Mouse (Mus musculus): ENCODE data around the gene Lcn9.

Lcn9 gene

DNA sequence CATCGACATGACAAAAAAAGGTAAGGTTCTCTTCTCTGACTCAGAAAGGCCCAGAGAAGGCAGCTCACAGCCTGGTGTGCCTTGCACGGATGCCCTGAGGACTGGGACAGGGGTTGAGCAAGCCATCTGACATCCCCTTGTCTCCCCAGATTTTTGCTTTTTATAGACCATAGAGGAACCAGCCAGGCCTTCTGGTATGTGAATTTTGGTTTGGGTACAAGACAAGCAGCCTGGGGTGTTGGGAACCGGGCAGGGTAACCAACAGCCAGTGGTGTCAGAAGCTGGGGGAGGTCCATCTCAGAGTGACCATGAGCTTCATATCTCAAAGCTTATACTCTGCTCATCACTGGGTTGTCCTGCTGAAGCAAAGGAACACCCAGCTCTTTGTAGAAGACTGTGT is 1.8 kb downstream of the Lcn9 start:
- Histone ChIP-seq H3K36me3 (ENCODE audit: control insufficient read depth, insufficient read depth, low read length, poor library complexity, severe bottlenecking) (no peaks in the 10 kb centered on the region), H3K27me3 (ENCODE audit: control insufficient read depth, insufficient read depth, low read length, poor library complexity, severe bottlenecking) (no peaks in the 10 kb centered on the region)
- DNase-seq (ENCODE audit: low read depth, low spot score): no peak

DNA sequence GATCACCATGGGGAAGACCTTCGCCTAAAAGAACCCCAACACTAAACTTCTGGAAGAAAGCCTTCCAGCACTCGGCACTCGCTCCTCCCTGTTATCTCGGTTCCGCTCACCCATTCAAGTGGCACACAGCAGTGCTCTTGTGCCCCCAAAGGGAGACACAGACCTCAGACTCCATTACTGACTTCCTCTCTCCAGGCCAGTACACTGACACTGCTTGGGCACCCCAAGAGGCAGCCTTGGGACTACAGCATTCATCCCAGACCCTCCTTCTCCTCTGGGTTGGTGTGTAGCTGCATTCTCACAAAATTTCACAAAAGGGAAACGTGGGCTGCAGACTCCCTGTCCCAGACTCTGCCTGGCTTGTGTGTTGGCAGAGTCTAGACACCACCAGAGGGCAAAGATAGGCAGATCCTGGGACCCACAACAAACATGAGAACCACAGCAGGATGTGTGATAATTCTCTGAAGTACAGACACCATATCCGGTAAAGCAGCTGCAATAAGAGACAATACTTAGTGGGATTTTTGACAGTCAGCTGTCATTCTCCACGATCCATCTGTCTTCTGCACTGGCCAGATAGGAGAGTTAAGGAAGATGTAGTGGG is 5.5 kb downstream of the Lcn9 start:
- no peaks in the 10 kb centered on the region for H3K36me3 ChIP-seq (ENCODE audit: control insufficient read depth, insufficient read depth, low read length, poor library complexity, severe bottlenecking)
- no peak for DNase-seq (ENCODE audit: low read depth, low spot score)

DNA sequence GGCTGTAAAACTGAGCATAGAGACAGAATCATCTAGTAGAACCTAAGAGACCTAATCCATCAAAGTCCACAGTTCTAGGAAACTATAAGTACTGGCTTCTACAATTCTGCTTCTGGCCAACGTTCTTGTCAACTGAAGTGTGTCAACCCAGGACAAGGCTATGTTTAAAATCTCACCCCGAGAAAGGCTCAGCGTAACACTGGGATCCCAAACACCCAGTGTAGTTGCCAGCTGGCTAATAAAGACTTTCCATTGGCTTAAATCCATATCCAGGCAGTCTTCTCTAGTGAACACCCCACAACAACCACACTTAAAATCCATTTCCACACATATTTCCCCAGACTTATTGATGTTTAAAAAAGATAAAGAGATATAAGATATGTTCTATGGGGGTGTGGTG is 7.8 kb downstream of the Lcn9 start:
- Histone ChIP-seq H3K36me3 (ENCODE audit: control insufficient read depth, insufficient read depth, low read length, poor library complexity, severe bottlenecking) (no peaks in the 10 kb centered on the region), H3K27me3 (ENCODE audit: control insufficient read depth, insufficient read depth, low read length, poor library complexity, severe bottlenecking) (no peaks in the 10 kb centered on the region)
- DNase-seq (ENCODE audit: low read depth, low spot score): no peak

More for the DNA sequence above, 5.5 kb downstream of the Lcn9 start:
- H3K27me3 ChIP-seq (ENCODE audit: control insufficient read depth, insufficient read depth, low read length, poor library complexity, severe bottlenecking): no peaks in the 10 kb centered on the region

DNA sequence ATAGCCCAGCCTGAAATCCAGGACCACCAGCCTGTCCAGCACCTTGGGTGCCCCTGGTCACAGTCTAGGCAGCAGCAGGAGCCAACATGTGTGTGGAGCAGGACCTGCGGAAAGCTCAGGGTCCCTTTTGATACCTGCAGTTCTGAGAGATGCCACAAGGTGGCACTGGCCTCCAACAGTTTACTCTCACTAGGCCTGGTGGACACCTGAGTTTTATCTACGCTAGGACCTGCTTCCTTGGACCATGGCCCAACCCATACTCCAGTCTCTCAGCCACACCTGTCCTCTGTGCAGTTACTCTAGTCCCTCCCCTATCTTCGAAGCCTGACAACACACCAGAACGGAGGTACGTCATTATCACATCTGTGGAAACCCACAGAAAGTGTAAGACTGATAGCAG is 13.3 kb downstream of the Lcn9 start:
- Histone ChIP-seq H3K27me3 (ENCODE audit: control insufficient read depth, insufficient read depth, low read length, poor library complexity, severe bottlenecking) (no peaks in the 10 kb centered on the region), H3K36me3 (ENCODE audit: control insufficient read depth, insufficient read depth, low read length, poor library complexity, severe bottlenecking) (no peaks in the 10 kb centered on the region)
- peak; percentile 73 for DNase-seq (ENCODE audit: low read depth, low spot score)

DNA sequence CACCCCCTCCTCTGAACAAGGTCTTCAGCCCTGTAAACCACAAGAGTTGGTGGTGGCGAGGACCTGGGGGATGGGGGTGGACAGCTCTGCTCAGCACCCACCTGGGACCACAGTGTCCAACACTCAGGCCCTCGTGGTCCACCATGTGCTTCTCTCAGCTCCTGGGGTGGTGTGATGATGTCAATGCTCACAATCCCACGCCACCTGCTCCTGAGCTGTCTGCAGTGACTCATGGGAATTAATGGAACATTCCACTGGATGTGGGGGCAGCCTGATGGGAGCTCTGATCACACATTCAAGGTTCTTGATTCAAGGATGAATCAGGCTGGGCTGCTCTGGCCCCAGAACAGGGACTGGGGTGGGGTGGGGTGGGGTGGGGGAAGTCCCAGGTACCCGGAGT is 19.2 kb downstream of the Lcn9 start:
- no peak for DNase-seq (ENCODE audit: low read depth, low spot score)
- Histone ChIP-seq H3K27me3 (ENCODE audit: control insufficient read depth, insufficient read depth, low read length, poor library complexity, severe bottlenecking) (no peaks in the 10 kb centered on the region), H3K36me3 (ENCODE audit: control insufficient read depth, insufficient read depth, low read length, poor library complexity, severe bottlenecking) (no peaks in the 10 kb centered on the region)

DNA sequence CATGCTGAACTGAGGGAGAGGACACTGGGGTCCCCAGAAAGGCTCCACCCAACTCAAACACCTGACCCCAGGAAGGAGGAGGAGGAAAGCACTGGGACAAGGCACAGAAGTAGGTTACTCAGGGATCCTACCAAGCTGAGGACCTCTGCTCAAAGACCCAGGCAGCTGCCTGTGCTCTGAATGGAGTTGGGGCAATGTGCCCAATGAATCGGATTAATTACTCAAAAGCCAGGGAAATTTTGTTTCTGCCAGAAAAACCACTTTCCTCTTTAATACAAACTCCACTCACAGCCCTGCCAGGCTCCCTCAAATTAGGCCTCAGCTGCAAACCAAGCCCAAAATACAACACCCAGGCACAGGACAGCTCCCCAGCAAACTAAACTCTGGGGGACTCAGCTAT is 19.8 kb downstream of the Lcn9 start:
- no peaks in the 10 kb centered on the region for H3K27me3 ChIP-seq (ENCODE audit: control insufficient read depth, insufficient read depth, low read length, poor library complexity, severe bottlenecking)
- no peaks in the 10 kb centered on the region for H3K36me3 ChIP-seq (ENCODE audit: control insufficient read depth, insufficient read depth, low read length, poor library complexity, severe bottlenecking)
- DNase-seq (ENCODE audit: low read depth, low spot score): no peak

DNA sequence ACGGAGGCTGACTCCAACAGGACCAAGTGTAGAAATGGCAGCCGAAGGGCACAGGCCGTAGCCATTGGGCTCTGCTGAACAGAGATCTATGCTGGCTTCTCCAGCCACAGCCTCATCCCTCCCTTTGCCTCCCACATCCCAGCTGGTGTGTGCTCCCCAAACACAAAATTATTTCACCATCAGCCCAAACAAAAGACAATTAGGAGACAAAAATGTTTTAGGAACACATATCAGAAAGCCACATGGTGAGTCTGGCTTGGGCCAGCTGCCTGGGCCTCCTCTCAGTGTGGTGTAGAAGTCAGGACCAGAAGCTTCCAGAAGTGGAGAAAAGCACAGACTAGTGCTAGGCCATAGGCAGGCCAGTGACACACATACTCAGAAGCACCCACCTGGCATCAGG is 21.1 kb downstream of the Lcn9 start:
- Histone ChIP-seq H3K36me3 (ENCODE audit: control insufficient read depth, insufficient read depth, low read length, poor library complexity, severe bottlenecking) (no peaks in the 10 kb centered on the region), H3K27me3 (ENCODE audit: control insufficient read depth, insufficient read depth, low read length, poor library complexity, severe bottlenecking) (no peaks in the 10 kb centered on the region)
- DNase-seq (ENCODE audit: low read depth, low spot score): no peak

DNA sequence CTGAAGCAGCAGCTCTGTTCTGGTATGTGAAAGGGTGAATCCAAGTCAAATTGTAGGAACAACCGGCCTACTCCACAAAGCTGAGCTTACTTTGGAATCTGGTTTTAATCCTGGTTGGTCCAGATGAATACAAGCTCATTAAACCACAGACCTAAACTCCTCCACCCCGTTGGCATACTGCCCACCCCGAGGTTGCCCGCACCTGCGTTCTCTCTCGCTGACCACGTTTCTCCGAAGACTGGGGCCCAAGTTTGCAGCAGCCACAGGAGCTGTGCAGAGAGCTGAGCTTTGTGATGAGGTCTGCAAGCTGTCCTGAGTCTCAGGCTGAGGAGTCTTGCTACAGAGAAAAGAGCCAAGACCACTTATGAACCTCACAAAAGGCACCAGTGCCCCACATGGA is 23.6 kb downstream of the Lcn9 start:
- H3K36me3 ChIP-seq (ENCODE audit: control insufficient read depth, insufficient read depth, low read length, poor library complexity, severe bottlenecking): no peaks in the 10 kb centered on the region
- no peaks in the 10 kb centered on the region for H3K27me3 ChIP-seq (ENCODE audit: control insufficient read depth, insufficient read depth, low read length, poor library complexity, severe bottlenecking)
- DNase-seq (ENCODE audit: low read depth, low spot score): no peak

DNA sequence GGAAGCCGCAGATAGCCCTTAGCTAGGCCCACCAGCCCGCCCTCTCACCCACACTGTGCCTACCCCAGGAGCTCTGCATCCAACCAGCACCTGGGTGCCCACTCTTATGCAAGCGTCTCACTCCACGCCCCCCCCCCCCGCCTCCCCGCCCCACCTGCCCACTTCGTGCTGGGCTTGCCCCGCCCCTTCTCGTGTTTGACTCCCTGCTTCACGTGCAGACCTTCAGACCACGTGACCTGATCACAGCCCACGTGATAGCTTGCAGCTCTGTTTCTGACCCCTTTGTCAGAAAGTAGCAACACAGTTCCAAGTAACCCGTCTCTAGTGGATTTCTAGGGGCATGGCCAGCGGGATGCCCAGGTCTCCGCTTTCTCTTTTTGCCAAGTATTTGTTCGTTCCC is 24.3 kb downstream of the Lcn9 start, which contains the start of gene Sohlh1:
TSS of gene Sohlh1 (minus strand) at position 23 of the 400 bp plus-strand sequence.
- no peak for DNase-seq (ENCODE audit: low read depth, low spot score)
- no peaks in the 10 kb centered on the region for H3K36me3 ChIP-seq (ENCODE audit: control insufficient read depth, insufficient read depth, low read length, poor library complexity, severe bottlenecking)
- no peaks in the 10 kb centered on the region for H3K27me3 ChIP-seq (ENCODE audit: control insufficient read depth, insufficient read depth, low read length, poor library complexity, severe bottlenecking)

DNA sequence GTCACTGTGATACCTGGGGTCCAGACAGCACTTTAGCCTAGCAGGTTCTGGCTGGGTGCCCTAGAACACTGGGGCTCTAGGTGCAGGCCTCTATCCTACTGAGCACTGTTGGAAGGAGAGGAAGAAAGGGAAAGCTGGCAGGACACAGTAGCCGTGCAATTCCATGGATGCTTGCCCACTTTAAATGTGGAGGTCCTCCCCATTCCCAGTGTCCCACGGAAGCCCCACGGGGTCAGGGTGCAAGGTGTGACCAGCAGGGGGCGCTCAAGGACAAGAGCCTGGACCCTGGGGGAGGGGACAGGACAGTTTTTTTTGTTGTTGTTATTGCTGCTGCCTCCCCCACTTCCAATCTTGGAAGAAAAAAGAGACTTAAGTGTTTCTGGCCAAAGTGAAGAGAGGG is 27.4 kb downstream of the Lcn9 start:
- no peaks in the 10 kb centered on the region for H3K36me3 ChIP-seq (ENCODE audit: control insufficient read depth, insufficient read depth, low read length, poor library complexity, severe bottlenecking)
- peak; percentile 51 for DNase-seq (ENCODE audit: low read depth, low spot score)
- no peaks in the 10 kb centered on the region for H3K27me3 ChIP-seq (ENCODE audit: control insufficient read depth, insufficient read depth, low read length, poor library complexity, severe bottlenecking)

DNA sequence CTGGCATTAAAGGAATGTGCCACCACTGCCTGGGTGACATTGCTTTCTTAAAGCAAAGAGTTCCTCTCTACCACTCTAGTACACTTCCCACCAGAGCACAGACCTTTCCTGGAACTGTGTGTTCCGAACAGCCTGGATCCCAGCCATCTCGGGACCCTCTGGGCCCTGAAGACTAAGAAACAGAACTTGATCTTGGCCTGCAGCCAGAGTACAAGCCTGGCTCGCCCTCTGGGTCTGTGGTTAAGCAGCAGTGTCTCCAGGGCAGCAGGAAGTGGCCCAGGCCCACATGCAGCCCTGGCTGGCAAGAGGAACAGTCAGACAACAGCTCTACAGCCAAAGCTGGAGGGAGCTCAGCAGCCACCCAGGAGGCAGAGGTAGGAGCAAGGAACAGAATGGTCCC is 29.7 kb downstream of the Lcn9 start:
- Histone ChIP-seq H3K36me3 (ENCODE audit: control insufficient read depth, insufficient read depth, low read length, poor library complexity, severe bottlenecking) (no peaks in the 10 kb centered on the region), H3K27me3 (ENCODE audit: control insufficient read depth, insufficient read depth, low read length, poor library complexity, severe bottlenecking) (no peaks in the 10 kb centered on the region)
- no peak for DNase-seq (ENCODE audit: low read depth, low spot score)

DNA sequence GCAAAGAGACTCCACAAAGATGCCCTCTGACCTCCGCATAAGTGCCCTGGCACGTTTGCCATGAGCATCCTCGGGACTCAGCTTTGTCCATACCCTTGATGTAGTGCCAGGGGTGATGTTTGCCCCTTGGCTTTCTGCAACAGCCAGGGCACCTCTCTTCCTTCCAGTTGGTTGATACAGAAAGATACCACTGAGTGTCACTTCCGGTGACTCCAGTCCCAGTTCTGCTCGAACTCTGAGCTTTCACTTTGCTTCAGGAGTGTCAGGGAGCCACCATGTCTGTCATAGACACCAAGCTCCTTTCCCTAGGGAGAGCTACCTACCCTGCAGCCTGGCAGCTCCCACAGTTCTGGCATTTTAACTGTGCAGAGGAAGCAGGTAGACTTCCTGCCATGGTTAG is 31.0 kb downstream of the Lcn9 start:
- H3K27me3 ChIP-seq (ENCODE audit: control insufficient read depth, insufficient read depth, low read length, poor library complexity, severe bottlenecking): no peaks in the 10 kb centered on the region
- no peak for DNase-seq (ENCODE audit: low read depth, low spot score)
- H3K36me3 ChIP-seq (ENCODE audit: control insufficient read depth, insufficient read depth, low read length, poor library complexity, severe bottlenecking): no peaks in the 10 kb centered on the region

DNA sequence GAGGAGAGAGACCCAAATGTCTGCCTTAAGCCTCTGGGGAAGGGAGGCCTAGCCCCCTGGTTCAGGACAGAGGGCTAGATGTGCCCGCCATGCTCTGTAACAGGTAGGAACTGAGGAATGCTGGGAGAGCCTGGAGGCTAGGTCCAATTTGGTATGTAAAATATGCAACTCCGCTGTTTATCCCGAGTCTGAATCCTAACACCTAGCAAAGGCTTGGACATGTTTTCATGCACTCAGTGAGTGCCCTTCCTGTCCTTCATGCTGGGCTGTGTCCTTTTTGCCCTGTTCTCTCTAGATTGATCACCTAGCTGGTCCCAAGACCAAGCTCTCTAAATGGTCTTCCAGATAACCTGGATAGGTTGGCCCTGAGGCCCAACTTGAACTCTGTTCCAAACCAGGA is 36.9 kb downstream of the Lcn9 start:
- Histone ChIP-seq H3K36me3 (ENCODE audit: control insufficient read depth, insufficient read depth, low read length, poor library complexity, severe bottlenecking) (no peaks in the 10 kb centered on the region), H3K27me3 (ENCODE audit: control insufficient read depth, insufficient read depth, low read length, poor library complexity, severe bottlenecking) (no peaks in the 10 kb centered on the region)
- no peak for DNase-seq (ENCODE audit: low read depth, low spot score)

DNA sequence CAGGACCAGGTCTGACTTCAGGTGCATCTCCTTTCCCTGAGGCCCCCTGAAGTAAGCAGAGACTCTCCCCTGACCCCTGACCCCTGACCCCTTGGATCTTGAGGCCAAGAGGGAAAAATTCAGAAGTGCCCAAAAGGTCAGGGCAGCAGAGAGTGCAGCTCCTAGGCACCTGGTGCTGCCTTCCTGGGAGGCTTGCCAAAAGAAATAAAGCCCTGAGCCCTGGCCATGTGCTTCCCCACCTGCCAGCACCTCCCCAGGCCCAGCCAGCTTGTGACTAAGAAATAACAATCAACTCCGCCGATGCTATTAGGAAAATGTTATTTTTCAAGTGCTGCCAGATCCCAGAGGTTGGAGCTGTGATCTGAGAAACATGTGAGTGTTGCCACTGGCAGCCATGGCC is 39.1 kb downstream of the Lcn9 start:
- Histone ChIP-seq H3K27me3 (ENCODE audit: control insufficient read depth, insufficient read depth, low read length, poor library complexity, severe bottlenecking) (no peaks in the 10 kb centered on the region), H3K36me3 (ENCODE audit: control insufficient read depth, insufficient read depth, low read length, poor library complexity, severe bottlenecking) (no peaks in the 10 kb centered on the region)
- no peak for DNase-seq (ENCODE audit: low read depth, low spot score)

DNA sequence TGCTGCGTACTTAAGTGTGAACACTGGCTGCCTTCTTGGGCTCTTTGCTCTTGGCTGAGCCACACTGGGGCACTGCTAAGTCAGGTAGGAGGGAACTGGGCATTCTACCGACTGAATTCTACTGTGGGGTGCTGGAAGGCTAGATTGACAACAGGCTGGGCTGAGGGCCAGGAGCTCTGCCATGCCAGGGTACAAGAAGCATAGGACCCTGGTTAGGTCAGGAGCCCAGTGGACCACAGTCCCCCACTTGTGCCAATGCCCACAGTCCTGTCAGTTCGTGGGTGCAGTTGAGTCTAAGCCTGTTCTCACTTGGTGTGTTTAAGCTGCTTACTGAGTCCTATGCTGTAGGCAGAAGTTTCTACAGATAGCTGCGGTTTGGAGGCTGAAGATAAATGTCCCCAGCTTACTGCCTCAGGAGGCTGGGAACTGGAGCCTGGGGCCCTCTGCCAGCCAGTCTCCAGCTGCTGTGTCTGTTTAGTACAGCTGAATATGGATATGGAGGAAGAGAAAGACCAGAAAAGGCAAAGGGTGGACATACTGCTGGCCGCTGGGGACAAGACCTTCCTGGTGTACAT is 39.8 kb downstream of the Lcn9 start:
- no peak for DNase-seq (ENCODE audit: low read depth, low spot score)
- H3K36me3 ChIP-seq (ENCODE audit: control insufficient read depth, insufficient read depth, low read length, poor library complexity, severe bottlenecking): no peaks in the 10 kb centered on the region
- H3K27me3 ChIP-seq (ENCODE audit: control insufficient read depth, insufficient read depth, low read length, poor library complexity, severe bottlenecking): no peaks in the 10 kb centered on the region

Measured in splenic B cell, adult 2 months (primary cell).